Mouse (Mus musculus) cerebellum, adult 2 months (tissue): ENCODE results near the gene Tspan1. TPM values are rescaled to one million over a fixed set of nuclear protein-coding genes. Genes with fewer than 3 reads are reported as not detected.

Experiments
- DNase-seq, 2 experiments: peaks; one replicate each; pipeline ENCODE4 v3.0.0; 2021
- H3K27ac ChIP-seq: fragments of 200-500 bp; 2 replicates; pipeline ENCODE4 v1.5.1; 2012; ENCODE audit warnings: low read length, control low read depth, inconsistent platforms; ENCODE audit not compliant: insufficient read depth
- H3K27me3 ChIP-seq: fragments of 200-500 bp; 2 replicates; pipeline ENCODE4 v1.6.1; 2012; ENCODE audit warnings: inconsistent platforms, mild to moderate bottlenecking, low read length, moderate library complexity; ENCODE audit not compliant: control insufficient read depth, insufficient read depth
- H3K4me1 ChIP-seq: fragments of 200-500 bp; 2 replicates; pipeline ENCODE4 v1.6.1; 2011; ENCODE audit warnings: low read length; ENCODE audit not compliant: control insufficient read depth, insufficient read depth
- H3K4me3 ChIP-seq: fragments of 200-500 bp; replicated peaks from 2 replicates; pipeline ENCODE3; 2011; ENCODE audit warnings: mild to moderate bottlenecking, low read depth, low read length, control low read depth; ENCODE audit not compliant: insufficient read depth
- CTCF ChIP-seq: fragments of 200-500 bp; IDR thresholded peaks from 2 replicates; pipeline ENCODE4 v1.5.1; 2011; ENCODE audit warnings: low read depth, mild to moderate bottlenecking, control low read depth, low read length, moderate library complexity, borderline replicate concordance; ENCODE audit not compliant: insufficient read depth
- POLR2A ChIP-seq: fragments of 200-500 bp; IDR thresholded peaks from 2 replicates; pipeline ENCODE4 v1.6.1; 2011; ENCODE audit warnings: low read length, control low read depth, borderline replicate concordance; ENCODE audit not compliant: insufficient read depth
- WGBS: fragments of 180-500 bp; shearing (Covaris S2); methylation state at CpG from one replicate; pipeline ENCODE4 v1.1.7; 2018; 5-methylcytosine and 5-hydroxymethylcytosine counted together
- polyA plus RNA-seq: library from polyadenylated mRNA; depleted of rRNA; stranded (reverse); fragments of >200 nt; gene quantifications from 2 replicates; pipeline ENCODE4 v1.2.3, GENCODE M21; 2012

Gene Tspan1
- polyA plus RNA-seq, 1 experiment: 0.47 TPM

- no peaks in the 10 kb centered on the region for H3K27me3 ChIP-seq
- 93% methylated on average over 2 of the region's 2 CpGs for WGBS
- TF ChIP-seq CTCF: no peak
- no peak for TF ChIP-seq POLR2A
- H3K4me1 ChIP-seq: no peaks in the 10 kb centered on the region; the same call in 1 of the 2 replicates
- H3K4me3 ChIP-seq: no peak overlapping the region
- no peak for DNase-seq
- no peak overlapping the region for H3K27ac ChIP-seq
These were observed 2.4 kb downstream of the Tspan1 start for GRCm38 (mm10) chr4:116164759-116165554.

- Histone ChIP-seq H3K27me3 (no peaks in the 10 kb centered on the region), H3K4me1 (no peaks in the 10 kb centered on the region; the same call in 1 of the 2 replicates), H3K27ac (no peak overlapping the region), H3K4me3 (no peak overlapping the region)
- DNase-seq: no peak
- WGBS: 23% methylated on average over 4 of the region's 4 CpGs
- TF ChIP-seq CTCF: no peak
- no peak for TF ChIP-seq POLR2A
These were observed 5.3 kb downstream of the Tspan1 start for GRCm38 (mm10) chr4:116162142-116162541.

DNA sequence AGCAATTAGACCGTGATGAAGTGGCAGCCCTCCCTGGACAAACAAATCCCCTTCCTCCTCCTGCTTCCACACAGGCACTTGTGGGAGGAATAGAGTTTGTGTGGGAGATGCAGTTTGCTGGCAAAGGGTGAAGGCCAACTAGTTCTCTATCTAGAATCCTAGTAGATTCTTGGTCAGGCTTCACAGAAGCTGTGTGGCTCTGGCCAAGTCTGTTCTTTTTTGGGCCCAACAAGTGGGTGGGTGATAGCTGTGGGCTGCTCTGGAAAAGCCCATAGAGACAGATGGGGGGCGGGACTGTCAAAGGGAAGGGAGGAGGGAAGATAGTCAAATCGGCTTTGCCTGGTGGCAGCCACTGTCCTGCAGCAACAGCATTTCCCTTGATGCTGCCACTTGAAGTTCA is 6.6 kb downstream of the Tspan1 start:
- WGBS: 62% methylated on average over 3 of the region's 3 CpGs
- DNase-seq: no peak
- Histone ChIP-seq H3K27me3 (no peaks in the 10 kb centered on the region), H3K27ac (no peak overlapping the region), H3K4me1 (no peaks in the 10 kb centered on the region), H3K4me3 (no peak overlapping the region)
- TF ChIP-seq CTCF: no peak
- TF ChIP-seq POLR2A: no peak

- H3K27me3 ChIP-seq: no peaks in the 10 kb centered on the region
- DNase-seq: no peak
- H3K27ac ChIP-seq: no peak overlapping the region
- H3K4me3 ChIP-seq: no peak overlapping the region
- no peaks in the 10 kb centered on the region for H3K4me1 ChIP-seq
- WGBS: 29% methylated on average over 3 of the region's 3 CpGs
- peak; percentile 53 for TF ChIP-seq CTCF
- no peak for TF ChIP-seq POLR2A
These were observed 7.5 kb downstream of the Tspan1 start for GRCm38 (mm10) chr4:116159912-116160311.

GRCm38 (mm10) chr4:116157882-116158281 is 9.5 kb downstream of the Tspan1 start:
- Histone ChIP-seq H3K27ac (no peak overlapping the region), H3K4me1 (no peaks in the 10 kb centered on the region), H3K27me3 (no peaks in the 10 kb centered on the region), H3K4me3 (no peak overlapping the region)
- DNase-seq: no peak
- WGBS: 95% methylated on average over 2 of the region's 2 CpGs
- TF ChIP-seq CTCF (no peak), POLR2A (no peak)

GRCm38 (mm10) chr4:116152702-116153101 is 14.7 kb downstream of the Tspan1 start:
- H3K4me3 ChIP-seq: no peak overlapping the region
- DNase-seq: no peak
- WGBS: 93% methylated on average over 15 of the region's 15 CpGs
- no peak overlapping the region for H3K27ac ChIP-seq
- no peaks in the 10 kb centered on the region for H3K27me3 ChIP-seq
- peaks cover 18% of the 10 kb centered on the region for H3K4me1 ChIP-seq
- TF ChIP-seq POLR2A: no peak
- TF ChIP-seq CTCF: no peak

DNA sequence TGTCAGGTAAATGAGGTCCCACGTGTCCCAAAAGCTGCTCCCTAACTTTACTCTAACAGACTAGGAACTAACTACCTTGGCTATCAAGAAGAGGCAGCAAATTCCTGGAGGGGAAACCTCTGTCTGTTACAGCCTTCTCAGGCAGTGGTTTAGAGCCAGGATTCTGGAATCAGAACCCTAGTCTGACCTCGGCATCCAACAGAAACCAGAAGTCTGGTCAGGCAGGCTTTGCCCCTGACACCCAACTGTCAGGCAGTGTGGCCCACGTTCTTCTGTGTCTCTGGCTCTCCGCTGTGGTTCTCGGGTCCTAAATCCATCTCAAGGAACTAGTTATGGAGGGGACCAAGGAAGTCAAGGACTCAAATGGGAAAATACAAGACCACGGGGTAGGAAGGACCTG is 16.2 kb downstream of the Tspan1 start, which contains the start of gene Lurap1:
Lurap1 (minus strand) TSS at position 101 of the 400 bp plus-strand sequence.
- H3K4me3 ChIP-seq: peak within 1 kb of the TSS; percentile 97
- H3K4me1 ChIP-seq: peaks cover 18% of the 10 kb centered on the region
- no peaks in the 10 kb centered on the region for H3K27me3 ChIP-seq
- 58% methylated on average over 6 of the region's 6 CpGs for WGBS
- TF ChIP-seq POLR2A: no peak
- no peak for TF ChIP-seq CTCF
- H3K27ac ChIP-seq: peak within 1 kb of the TSS; percentile 97
- DNase-seq: no peak

- Histone ChIP-seq H3K4me1 (peaks cover 18% of the 10 kb centered on the region), H3K4me3 (peak overlapping the region; percentile 97), H3K27ac (0 out of 2 replicates have a peak overlapping the region, but pooled peaks have one; percentile 85), H3K27me3 (no peaks in the 10 kb centered on the region)
- no peak for DNase-seq
- TF ChIP-seq CTCF (no peak), POLR2A (no peak)
- WGBS: 21% methylated on average over 4 of the region's 4 CpGs
These were observed 16.6 kb downstream of the Tspan1 start for GRCm38 (mm10) chr4:116150862-116151221.
